Mouse (Mus musculus): ENCODE measurements around the gene Haus6.

DNA sequence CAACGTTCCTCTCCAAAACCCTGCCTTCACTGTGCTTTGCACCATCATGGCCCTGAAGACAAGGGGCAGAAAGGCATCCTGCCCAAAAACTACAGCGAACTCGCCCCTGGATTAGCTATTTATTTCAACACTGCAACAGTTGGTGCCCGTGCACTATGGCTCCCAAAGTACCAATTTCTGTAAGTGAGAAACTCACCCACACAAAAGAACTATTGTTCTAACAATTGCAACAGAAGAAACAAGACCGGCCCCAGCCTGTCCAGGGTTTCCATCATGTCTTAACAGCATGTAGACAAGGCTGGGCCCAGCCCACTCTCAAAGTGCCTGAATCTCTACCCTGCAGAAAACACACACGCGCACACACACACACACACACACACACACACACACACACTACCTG lies 54.5 kb downstream of the Haus6 start:
- TF ChIP-seq CTCF (IDR thresholded peaks at IDR 0.05; ENCODE audit: control insufficient read depth, insufficient read depth, insufficient replicate concordance, low read depth, low read length) (no peak), POLR2A (IDR thresholded peaks at IDR 0.05; ENCODE audit: control insufficient read depth, low read depth, low read length) (no peak)

Measured in testis, adult 2 months (tissue).